Mouse (Mus musculus): ENCODE measurements around the gene Nsdhl. TPM values are rescaled to one million over a fixed set of nuclear protein-coding genes. Genes with fewer than 3 reads are reported as not detected.

Gene Nsdhl
- total and polyA plus RNA-seq, 3 experiments: 19.4 to 23.1 TPM; not detected in 1

- H3K4me3 ChIP-seq (ENCODE audit: control insufficient read depth in 1 of 2, insufficient read depth in 1 of 2, low read depth in 2 of 2, low read length in 2 of 2): no peak overlapping the region
- no peaks in the 10 kb centered on the region for H3K9me3 ChIP-seq (replicated peaks; ENCODE audit: insufficient read depth, low read length)
- DNase-seq (ENCODE audit: low read depth, low spot score): peak; percentile 40
- H3K27me3 ChIP-seq (ENCODE audit: control insufficient read depth in 1 of 2, insufficient read depth in 2 of 2, low read length in 2 of 2): no peaks in the 10 kb centered on the region
- peaks cover 0 to 3% of the 10 kb centered on the region in 2 experiments; a peak in 2 of 4 replicates for H3K4me1 ChIP-seq (ENCODE audit: control insufficient read depth in 1 of 2, insufficient read depth in 2 of 2, low read length in 2 of 2)
- no peaks in the 10 kb centered on the region for H3K79me2 ChIP-seq (ENCODE audit: control insufficient read depth, insufficient read depth, low read length, poor library complexity)
- no peak overlapping the region for H3K9ac ChIP-seq (ENCODE audit: control insufficient read depth, low read depth, low read length, poor library complexity, severe bottlenecking)
- H3K36me3 ChIP-seq (ENCODE audit: control insufficient read depth in 1 of 2, insufficient read depth in 2 of 2, low read length in 2 of 2): no peaks in the 10 kb centered on the region; a peak in 1 of 4 replicates
- H3K27ac ChIP-seq (ENCODE audit: control insufficient read depth, low read depth, low read length): no peak overlapping the region
- 0 out of 2 replicates have a peak, but pooled peaks have one; percentile 23 for TF ChIP-seq GATA1 (IDR thresholded peaks at IDR 0.05; ENCODE audit: low read depth, low read length)
- no peak for TF ChIP-seq JUND (IDR thresholded peaks at IDR 0.05; ENCODE audit: low read depth, low read length)
- TF ChIP-seq MXI1 (IDR thresholded peaks at IDR 0.05; ENCODE audit: low read depth, low read length): no peak
- TF ChIP-seq EP300 (IDR thresholded peaks at IDR 0.05; ENCODE audit: low read depth in 1 of 2, low read length in 2 of 2): 0 out of 4 replicates have a peak, but pooled peaks of 1 of the 2 experiments have one; percentile 18
- TF ChIP-seq MEF2A (IDR thresholded peaks at IDR 0.05; ENCODE audit: extremely low read depth, insufficient replicate concordance, low read depth, low read length, poor library complexity, severe bottlenecking): no peak
Observed at GRCm38 (mm10) chrX:72985607-72986006, 67.2 kb downstream of the Nsdhl start.

- peak; percentile 30 for DNase-seq (ENCODE audit: low read depth, low spot score)
- H3K9ac ChIP-seq (ENCODE audit: control insufficient read depth, low read depth, low read length, poor library complexity, severe bottlenecking): no peak within 1 kb of the TSS
- no peaks in the 10 kb centered on the region; a peak in 1 of 4 replicates for H3K36me3 ChIP-seq (ENCODE audit: control insufficient read depth in 1 of 2, insufficient read depth in 2 of 2, low read length in 2 of 2)
- no peak for TF ChIP-seq SIN3A (IDR thresholded peaks at IDR 0.05; ENCODE audit: low read length)
- no peak for TF ChIP-seq JUND (IDR thresholded peaks at IDR 0.05; ENCODE audit: low read depth, low read length)
- no peaks in the 10 kb centered on the region for H3K9me3 ChIP-seq (replicated peaks; ENCODE audit: insufficient read depth, low read length)
- no peak within 1 kb of the TSS for H3K27ac ChIP-seq (ENCODE audit: control insufficient read depth, low read depth, low read length)
- H3K79me2 ChIP-seq (ENCODE audit: control insufficient read depth, insufficient read depth, low read length, poor library complexity): no peaks in the 10 kb centered on the region
- H3K4me1 ChIP-seq (ENCODE audit: control insufficient read depth in 1 of 2, insufficient read depth in 2 of 2, low read length in 2 of 2): peaks cover 0 to 3% of the 10 kb centered on the region in 2 experiments; a peak in 2 of 4 replicates
- H3K27me3 ChIP-seq (ENCODE audit: control insufficient read depth in 1 of 2, insufficient read depth in 2 of 2, low read length in 2 of 2): no peaks in the 10 kb centered on the region
- peak within 1 kb of the TSS; percentile 29 to 37 for H3K4me3 ChIP-seq (ENCODE audit: control insufficient read depth in 1 of 2, insufficient read depth in 1 of 2, low read depth in 2 of 2, low read length in 2 of 2)
Observed at GRCm38 (mm10) chrX:72986841-72987519, 68.6 kb downstream of the Nsdhl start, which contains the start of gene Zfp185. Zfp185 (plus strand) TSS chrX:72987339.

GRCm38 (mm10) chrX:72987520-72987905 is 69.2 kb downstream of the Nsdhl start:
- H3K79me2 ChIP-seq (ENCODE audit: control insufficient read depth, insufficient read depth, low read length, poor library complexity): no peaks in the 10 kb centered on the region
- no peaks in the 10 kb centered on the region for H3K9me3 ChIP-seq (replicated peaks; ENCODE audit: insufficient read depth, low read length)
- peak overlapping the region in 1 of 2 experiments; percentile 29; a peak in 1 of 4 replicates for H3K4me3 ChIP-seq (ENCODE audit: control insufficient read depth in 1 of 2, insufficient read depth in 1 of 2, low read depth in 2 of 2, low read length in 2 of 2)
- H3K27me3 ChIP-seq (ENCODE audit: control insufficient read depth in 1 of 2, insufficient read depth in 2 of 2, low read length in 2 of 2): no peaks in the 10 kb centered on the region
- no peaks in the 10 kb centered on the region; a peak in 1 of 4 replicates for H3K36me3 ChIP-seq (ENCODE audit: control insufficient read depth in 1 of 2, insufficient read depth in 2 of 2, low read length in 2 of 2)
- DNase-seq (ENCODE audit: low read depth, low spot score): no peak
- H3K9ac ChIP-seq (ENCODE audit: control insufficient read depth, low read depth, low read length, poor library complexity, severe bottlenecking): no peak overlapping the region
- no peak overlapping the region for H3K27ac ChIP-seq (ENCODE audit: control insufficient read depth, low read depth, low read length)
- peaks cover 0 to 3% of the 10 kb centered on the region in 2 experiments; a peak in 2 of 4 replicates for H3K4me1 ChIP-seq (ENCODE audit: control insufficient read depth in 1 of 2, insufficient read depth in 2 of 2, low read length in 2 of 2)
- no peak for TF ChIP-seq USF2 (IDR thresholded peaks at IDR 0.05; ENCODE audit: borderline replicate concordance in 1 of 2, insufficient read depth in 1 of 2, low read depth in 1 of 2, low read length in 2 of 2)
- no peak for TF ChIP-seq UBTF (IDR thresholded peaks at IDR 0.05; ENCODE audit: borderline replicate concordance, insufficient read depth, low read depth, low read length)
- no peak for TF ChIP-seq MEF2A (IDR thresholded peaks at IDR 0.05; ENCODE audit: extremely low read depth, insufficient replicate concordance, low read depth, low read length, poor library complexity, severe bottlenecking)
- TF ChIP-seq MAX (IDR thresholded peaks at IDR 0.05; ENCODE audit: low read length): no peak
- TF ChIP-seq MAZ (IDR thresholded peaks at IDR 0.05; ENCODE audit: low read depth, low read length): no peak
- TF ChIP-seq TCF12 (IDR thresholded peaks at IDR 0.05; ENCODE audit: low read depth, low read length): no peak
- no peak for TF ChIP-seq BHLHE40 (IDR thresholded peaks at IDR 0.05; ENCODE audit: borderline replicate concordance, low read depth, low read length)

Measured in MEL (cell line).